Mouse (Mus musculus): ENCODE results near the gene Gm35549.

GRCm38 (mm10) chr9:122855617-122856016 lies 11.8 kb upstream of the Gm35549 start:
- TF ChIP-seq POLR2A (IDR thresholded peaks at IDR 0.05; ENCODE audit: low read depth, low read length) (no peak), CTCF (IDR thresholded peaks at IDR 0.05; ENCODE audit: extremely low read depth, insufficient read length, insufficient replicate concordance, low read depth, low read length) (no peak)
